Mouse (Mus musculus) skeletal muscle tissue, postnatal 0 days (tissue): Measurements from ENCODE around the gene Galc. TPM values are rescaled to one million over a fixed set of nuclear protein-coding genes. Genes with fewer than 3 reads are reported as not detected.

Source experiments
- polyA plus RNA-seq: library from polyadenylated mRNA; unstranded; fragments of >200 nt; fragmentation: Nextera tagmentation; extraction: Ambion mirVana; gene quantifications from 2 replicates; pipeline ENCODE4 v1.2.1, GENCODE M21; 2015

Galc gene
- polyA plus RNA-seq, result 2.2 TPM in 2 replicates

DNA sequence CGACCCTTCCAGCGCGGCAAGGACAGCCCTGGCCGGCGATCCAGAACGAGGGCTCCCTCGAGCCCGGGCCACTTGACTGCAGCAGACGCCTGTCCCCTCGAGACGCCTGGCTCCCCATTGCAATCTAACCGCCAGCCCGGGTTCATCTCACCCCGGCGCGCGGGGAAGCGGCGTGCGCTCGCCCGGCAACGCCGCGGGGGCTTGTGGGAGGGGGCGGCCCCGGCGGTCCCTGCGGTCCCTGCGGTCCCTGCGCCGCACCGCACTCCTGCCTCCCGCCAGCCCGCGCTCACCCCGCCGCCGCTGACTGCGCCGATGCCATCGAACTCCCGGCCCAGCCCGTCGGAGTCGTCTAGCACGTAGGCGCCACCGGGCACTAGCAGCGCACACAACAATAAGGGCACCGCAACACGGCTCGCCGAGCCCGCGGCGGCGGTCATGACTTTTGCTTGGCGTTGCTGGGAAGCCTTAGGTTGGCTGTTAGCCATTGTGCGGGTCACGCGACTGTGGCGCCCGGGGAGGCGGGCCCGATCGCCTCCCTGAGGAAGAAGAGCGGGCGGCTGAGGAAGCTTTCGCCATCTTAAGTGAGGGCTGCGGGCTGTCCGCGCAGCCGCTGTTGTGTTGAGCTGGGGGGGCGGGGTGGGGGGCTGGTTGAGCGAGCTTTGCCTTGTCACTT, at the start of gene Galc:
Gene Galc, minus strand, starts transcription at position 615 of the 673 bp plus-strand sequence.

DNA sequence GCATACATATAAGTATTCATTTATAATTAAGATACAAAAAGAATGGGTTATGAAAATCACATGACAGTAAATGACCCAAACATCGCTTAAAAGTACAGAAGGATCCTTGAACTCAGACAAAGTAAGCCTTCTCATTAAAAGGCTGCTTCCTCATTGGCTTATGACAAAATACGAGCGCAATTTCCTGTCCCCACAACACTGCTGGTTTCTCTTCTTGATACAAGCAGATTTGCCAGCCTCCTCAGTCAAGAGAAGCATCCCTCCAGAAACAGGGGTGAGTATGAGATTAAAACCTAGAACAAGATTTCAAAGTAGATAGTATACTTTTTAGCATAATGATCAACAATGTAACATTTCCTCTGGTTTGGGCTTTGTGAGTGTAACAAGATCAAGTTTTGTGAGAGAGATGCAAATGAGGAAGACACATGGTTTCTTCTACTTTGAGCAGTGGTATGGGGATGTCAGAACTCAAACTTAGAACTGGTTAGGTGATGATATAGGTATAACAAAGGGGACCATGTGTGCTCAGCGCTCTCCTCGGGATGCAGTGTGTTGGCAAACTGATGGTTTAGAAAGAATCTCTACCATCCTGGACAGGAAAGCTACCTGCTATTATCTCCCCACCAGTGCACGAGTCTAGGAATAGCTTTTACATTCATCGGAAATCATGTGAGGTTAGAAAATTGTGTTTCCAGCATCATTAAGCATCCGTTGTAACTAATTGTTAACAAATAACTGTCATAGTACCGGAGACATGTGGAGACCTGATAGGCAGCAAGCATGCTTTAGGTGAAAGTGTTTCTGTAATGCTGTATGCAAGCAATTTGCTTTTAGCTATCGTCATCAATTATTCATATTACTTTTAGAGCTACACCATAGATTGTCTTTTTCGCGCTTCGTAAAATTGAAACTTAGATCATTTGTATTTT, 9.4 kb upstream of the Galc start, which contains the start of gene Gpr65:
Gene Gpr65, plus strand, starts transcription at position 195 of the 929 bp plus-strand sequence.

Other genes with a start within 250 kb of the Galc start
- gene Gpr65, start 9.2 kb upstream of the Galc start, polyA plus RNA-seq, result 0.88 and 1.6 TPM in 2 replicates